Mouse (Mus musculus) embryonic fibroblast, embryonic 13.5 days (primary cell): ENCODE data around the gene Ajm1. TPM values are rescaled to one million over a fixed set of nuclear protein-coding genes. Genes with fewer than 3 reads are reported as not detected.

Experiments used
- H3K27ac ChIP-seq: 2 replicates; pipeline ENCODE4 v1.5.1; 2012; ENCODE audit warnings: low read length, control low read depth, inconsistent platforms; ENCODE audit not compliant: insufficient read depth
- H3K4me1 ChIP-seq: 2 replicates; pipeline ENCODE4 v1.6.1; 2011; ENCODE audit warnings: low read length; ENCODE audit not compliant: control insufficient read depth, insufficient read depth
- H3K4me3 ChIP-seq: 2 replicates; pipeline ENCODE4 v1.5.1; 2011; ENCODE audit warnings: mild to moderate bottlenecking, control low read depth, low read length; ENCODE audit not compliant: insufficient read depth
- CTCF ChIP-seq: IDR thresholded peaks from 2 replicates; pipeline ENCODE4 v1.5.1; 2011; ENCODE audit warnings: mild to moderate bottlenecking, control low read depth, low read length, moderate library complexity, borderline replicate concordance; ENCODE audit not compliant: insufficient read depth
- POLR2A ChIP-seq: IDR thresholded peaks from 2 replicates; pipeline ENCODE4 v1.6.1; 2011; ENCODE audit warnings: low read depth, mild to moderate bottlenecking, control low read depth, low read length, moderate library complexity
- polyA plus RNA-seq: library from polyadenylated mRNA; stranded (reverse); fragments of >200 nt; gene quantifications from 2 replicates; pipeline ENCODE4 v1.2.4, GENCODE M21; 2011; ENCODE audit warnings: low read depth; ENCODE audit not compliant: missing spikeins, insufficient read length

Gene Ajm1
- polyA plus RNA-seq, 1 experiment = 0.25 TPM

- TF ChIP-seq POLR2A (no peak), CTCF (peak; percentile 59; the same call in 1 of the 2 replicates)
- 0 out of 2 replicates have a peak, but pooled peaks cover 4% of the 10 kb centered on the region for H3K4me1 ChIP-seq
- no peak overlapping the region for H3K4me3 ChIP-seq
- H3K27ac ChIP-seq = no peak overlapping the region
Observed at GRCm38 (mm10) chr2:25551186-25551585, 30.4 kb downstream of the Ajm1 start.

- peaks cover 5% of the 10 kb centered on the region; the same call in 1 of the 2 replicates for H3K4me1 ChIP-seq
- TF ChIP-seq CTCF (no peak), POLR2A (no peak)
- H3K27ac ChIP-seq = no peak overlapping the region
- no peak overlapping the region for H3K4me3 ChIP-seq
Observed at GRCm38 (mm10) chr2:25549021-25549991, 32.3 kb downstream of the Ajm1 start.

DNA sequence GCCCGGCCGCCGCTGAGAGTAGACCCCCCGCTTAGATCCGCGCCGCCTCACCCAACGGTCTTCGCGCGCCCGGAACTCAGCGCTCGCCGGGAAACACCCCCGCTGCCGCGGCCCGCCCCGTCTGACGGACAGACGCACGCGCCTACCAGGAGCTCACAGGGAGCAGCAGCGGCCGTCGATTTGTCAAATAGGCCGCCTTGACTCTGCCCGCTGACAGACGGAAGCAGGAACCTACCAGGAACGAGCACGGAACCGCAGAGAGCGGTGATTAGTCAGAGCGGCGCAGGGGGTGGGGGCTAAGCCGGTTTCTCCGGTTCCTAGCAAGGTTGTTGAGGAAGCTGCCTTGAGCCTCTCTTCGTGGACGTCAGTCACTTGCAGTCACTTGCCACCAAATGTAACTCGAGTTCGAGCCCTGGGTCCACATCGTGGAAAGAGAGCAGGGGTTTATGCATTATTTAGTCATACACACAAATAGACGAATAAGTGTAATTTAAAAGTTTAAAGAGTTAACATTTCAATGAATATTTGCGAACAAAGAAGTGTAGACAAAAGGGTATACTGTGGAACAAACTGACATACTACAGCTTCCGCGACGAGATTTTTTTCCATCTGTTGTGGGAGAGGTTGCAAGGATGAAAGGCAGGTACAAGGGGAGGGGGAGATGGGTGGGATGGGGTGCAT is 34.6 kb downstream of the Ajm1 start, which contains the start of gene Traf2:
Gene Traf2, minus strand, starts transcription at position 130 of the 681 bp plus-strand sequence.
- peak within 1 kb of the TSS; percentile 44 for H3K27ac ChIP-seq
- peaks cover 9% of the 10 kb centered on the region for H3K4me1 ChIP-seq
- TF ChIP-seq POLR2A (peak; percentile 78), CTCF (no peak)
- H3K4me3 ChIP-seq = peak within 1 kb of the TSS; percentile 71

DNA sequence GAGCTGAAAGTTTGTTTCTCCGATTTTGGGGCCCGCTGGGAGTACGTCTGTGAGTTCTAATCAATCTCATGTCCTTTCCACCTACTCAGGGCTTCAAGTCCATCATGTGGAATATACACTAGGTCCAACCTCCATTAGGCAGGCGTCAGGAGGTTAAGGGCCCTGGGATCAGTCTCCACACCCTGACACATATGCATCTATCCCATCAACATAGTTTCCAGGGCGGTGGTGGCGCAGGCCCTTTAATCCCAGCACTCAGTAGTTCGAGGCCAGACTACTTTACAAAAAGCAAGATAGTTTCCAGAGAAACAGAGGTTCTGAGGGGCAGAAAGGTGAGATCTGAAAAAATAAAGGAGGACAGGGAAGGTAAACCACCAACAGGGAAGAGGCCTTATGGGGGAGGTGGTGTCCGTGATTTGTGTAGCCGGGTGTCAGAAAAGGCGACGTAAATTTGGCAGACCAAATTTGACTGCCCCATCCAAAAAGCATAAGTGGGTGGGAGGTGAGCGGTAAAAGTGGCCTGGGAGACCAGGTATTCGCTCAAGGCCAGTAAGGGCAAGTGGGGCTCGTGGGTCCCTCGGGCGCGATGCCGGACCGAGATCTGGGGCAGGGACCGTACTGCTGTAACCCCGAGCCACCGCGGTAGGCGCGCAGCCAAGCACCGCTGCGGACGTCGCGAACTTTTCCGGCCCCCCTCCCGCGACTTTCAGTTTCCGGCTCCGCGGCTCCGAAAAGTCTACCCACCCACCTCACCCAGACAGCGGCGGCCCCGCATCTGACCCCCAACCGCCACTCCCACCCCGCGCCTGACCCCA is 35.4 kb downstream of the Ajm1 start:
- H3K27ac ChIP-seq = peak overlapping the region; percentile 44
- TF ChIP-seq CTCF (no peak), POLR2A (peak; percentile 30; the same call in 1 of the 2 replicates)
- H3K4me1 ChIP-seq = peaks cover 12% of the 10 kb centered on the region
- H3K4me3 ChIP-seq = peak overlapping the region; percentile 71

- Histone ChIP-seq H3K27ac (no peak overlapping the region; the same call in 1 of the 2 replicates), H3K4me3 (no peak overlapping the region), H3K4me1 (peaks cover 9% of the 10 kb centered on the region)
- TF ChIP-seq CTCF = no peak
Observed at GRCm38 (mm10) chr2:25541644-25542367, 39.8 kb downstream of the Ajm1 start.

GRCm38 (mm10) chr2:25540541-25540948 is 41.0 kb downstream of the Ajm1 start:
- H3K27ac ChIP-seq = peak overlapping the region; percentile 67
- peaks cover 9% of the 10 kb centered on the region for H3K4me1 ChIP-seq
- no peak overlapping the region for H3K4me3 ChIP-seq
- TF ChIP-seq CTCF = no peak

DNA sequence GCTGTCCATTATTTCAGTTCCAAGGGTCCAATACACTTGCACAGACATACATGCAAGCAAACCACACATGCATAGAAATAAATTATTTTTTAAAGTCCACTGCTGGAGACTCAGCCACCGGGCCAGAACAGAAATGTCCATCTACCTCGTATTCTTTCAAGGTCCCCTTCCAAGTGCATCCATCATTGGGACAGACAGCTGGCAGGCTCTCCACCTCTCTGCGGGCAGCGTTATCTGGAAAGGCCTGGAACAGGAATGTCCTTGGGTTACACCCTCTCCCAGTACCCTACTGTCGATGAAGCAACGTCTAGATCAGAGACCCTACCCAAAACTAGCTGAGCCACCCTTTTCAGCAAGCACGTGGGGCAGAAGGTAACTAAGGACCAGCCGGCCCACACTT is 45.0 kb downstream of the Ajm1 start:
- Histone ChIP-seq H3K4me1 (peaks cover 6% of the 10 kb centered on the region), H3K4me3 (no peak overlapping the region), H3K27ac (no peak overlapping the region)
- no peak for TF ChIP-seq CTCF
- TF ChIP-seq POLR2A = no peak

DNA sequence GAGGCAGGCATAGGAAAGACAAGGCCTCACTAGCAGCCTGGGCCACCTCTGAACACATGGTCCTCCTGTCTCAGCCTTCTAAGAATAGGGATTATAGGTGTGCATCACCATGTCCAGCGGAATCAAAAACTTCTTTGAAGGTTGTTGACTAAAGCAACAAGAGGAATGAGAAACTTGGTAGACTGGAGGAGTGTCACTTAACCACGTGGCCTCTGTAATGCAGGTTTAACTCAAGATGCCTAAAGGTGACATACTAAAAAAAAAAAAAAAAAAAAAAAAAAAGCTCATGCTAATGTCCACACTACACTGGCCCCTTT is 46.7 kb downstream of the Ajm1 start:
- Histone ChIP-seq H3K4me3 (no peak overlapping the region), H3K27ac (peak overlapping the region; percentile 97), H3K4me1 (peaks cover 6% of the 10 kb centered on the region)
- TF ChIP-seq CTCF = no peak
- no peak for TF ChIP-seq POLR2A
